Mouse (Mus musculus) forebrain, embryonic 11.5 days (tissue): ENCODE data around the gene Snrnp70. TPM values are rescaled to one million over a fixed set of nuclear protein-coding genes. Genes with fewer than 3 reads are reported as not detected.
"Not testable (repeated sequence)": the region's sequence is repeated elsewhere in the genome, so short reads cannot be mapped to it uniquely, and the experiment has no call there.

Experiments
- ATAC-seq: fragments of 200-750 bp; cut with Nextera tagmentation; replicated peaks from 2 replicates; pipeline ENCODE4 v1.8.0; 2017; ENCODE audit warnings: moderate TSS enrichment; ENCODE audit not compliant: low FRiP score
- DNase-seq: peaks from one replicate; pipeline ENCODE4 v3.0.0-alpha.2; 2017; ENCODE audit warnings: low spot score
- H3K27ac ChIP-seq: fragments of 300-500 bp; sonication (generic); 2 replicates; pipeline ENCODE4 v1.5.1; 2014; ENCODE audit warnings: low read depth, low read length
- H3K27me3 ChIP-seq: fragments of 300-500 bp; sonication (generic); 2 replicates; pipeline ENCODE4 v1.6.1; 2014; ENCODE audit warnings: mild to moderate bottlenecking, low read length, mixed read lengths; ENCODE audit not compliant: control insufficient read depth, insufficient read depth
- H3K36me3 ChIP-seq: fragments of 300-500 bp; sonication (generic); 2 replicates; pipeline ENCODE4 v1.6.1; 2014; ENCODE audit warnings: mild to moderate bottlenecking, low read length, moderate library complexity, mixed read lengths; ENCODE audit not compliant: control insufficient read depth, insufficient read depth
- H3K4me1 ChIP-seq: fragments of 300-500 bp; sonication (generic); replicated peaks from 2 replicates; pipeline ENCODE4 v1.6.1; 2014; ENCODE audit warnings: low read length, mixed read lengths; ENCODE audit not compliant: control insufficient read depth, insufficient read depth
- H3K4me2 ChIP-seq: fragments of 300-500 bp; sonication (generic); 2 replicates; pipeline ENCODE4 v1.6.1; 2014; ENCODE audit warnings: low read depth, mild to moderate bottlenecking, low read length, moderate library complexity, mixed read lengths; ENCODE audit not compliant: severe bottlenecking
- H3K4me3 ChIP-seq: fragments of 300-500 bp; sonication (generic); 2 replicates; pipeline ENCODE4 v1.5.1; 2014; ENCODE audit warnings: low read depth, low read length
- H3K9ac ChIP-seq: fragments of 300-500 bp; sonication (generic); 2 replicates; pipeline ENCODE4 v1.6.1; 2014; ENCODE audit warnings: low read length
- H3K9me3 ChIP-seq: fragments of 300-500 bp; sonication (generic); 2 replicates; pipeline ENCODE4 v1.6.1; 2016; ENCODE audit warnings: low read length, mixed read lengths; ENCODE audit not compliant: control insufficient read depth
- WGBS: fragments of 180-500 bp; shearing (Covaris S2); extraction: QIAGEN DNeasy Blood & Tissue Kit; methylation state at CpG from one replicate; pipeline ENCODE4 v1.1.7; 2014; 5-methylcytosine and 5-hydroxymethylcytosine counted together
- polyA plus RNA-seq: library from polyadenylated mRNA; unstranded; fragments of >200 nt; fragmentation: Nextera tagmentation; extraction: Ambion mirVana; gene quantifications from 2 replicates; pipeline ENCODE4 v1.2.1, GENCODE M21; 2014

Gene Snrnp70
- polyA plus RNA-seq, 1 experiment from 2014 or later = 79.8 TPM

- Histone ChIP-seq H3K36me3 (no peaks in the 10 kb centered on the region), H3K4me2 (peak overlapping the region; percentile 34), H3K27me3 (peaks cover 56% of the 10 kb centered on the region), H3K9me3 (no peaks in the 10 kb centered on the region), H3K4me3 (peak overlapping the region; percentile 18), H3K4me1 (peaks cover 2% of the 10 kb centered on the region; the same call in 1 of the 2 replicates), H3K9ac (no peak overlapping the region; the same call in 1 of the 2 replicates), H3K27ac (no peak overlapping the region)
- DNase-seq = peak; percentile 61
- ATAC-seq = no peak
- 2% methylated on average over 108 of the region's 114 CpGs for WGBS
Observed at GRCm38 (mm10) chr7:45406157-45407156, 10.9 kb upstream of the Snrnp70 start.

GRCm38 (mm10) chr7:45405091-45406075, 9.8 kb upstream of the Snrnp70 start, which contains the start of gene Kcna7:
Kcna7 (plus strand) TSS chr7:45405653.
- Histone ChIP-seq H3K4me1 (peaks cover 2% of the 10 kb centered on the region; the same call in 1 of the 2 replicates), H3K4me2 (peak within 1 kb of the TSS; percentile 34; the same call in 1 of the 2 replicates), H3K27ac (no peak within 1 kb of the TSS), H3K27me3 (peaks cover 49% of the 10 kb centered on the region), H3K9ac (no peak within 1 kb of the TSS; the same call in 1 of the 2 replicates), H3K4me3 (peak within 1 kb of the TSS; percentile 18), H3K36me3 (no peaks in the 10 kb centered on the region), H3K9me3 (no peaks in the 10 kb centered on the region)
- WGBS = 13% methylated on average over 28 of the region's 28 CpGs
- DNase-seq (peak; percentile 67), ATAC-seq (no peak; the same call in 1 of the 2 replicates)

GRCm38 (mm10) chr7:45403532-45404261, 8.2 kb upstream of the Snrnp70 start:
- Histone ChIP-seq H3K4me3 (no peak overlapping the region), H3K9me3 (no peaks in the 10 kb centered on the region), H3K36me3 (no peaks in the 10 kb centered on the region), H3K27ac (no peak overlapping the region), H3K4me1 (peaks cover 2% of the 10 kb centered on the region; the same call in 1 of the 2 replicates), H3K4me2 (no peak overlapping the region), H3K9ac (no peak overlapping the region), H3K27me3 (peaks cover 37% of the 10 kb centered on the region)
- 50% methylated on average over 6 of the region's 6 CpGs for WGBS
- ATAC-seq (no peak), DNase-seq (peak; percentile 83)

- Histone ChIP-seq H3K4me1 (peaks cover 2% of the 10 kb centered on the region; the same call in 1 of the 2 replicates), H3K4me2 (no peak overlapping the region), H3K27me3 (peaks cover 16% of the 10 kb centered on the region), H3K27ac (no peak overlapping the region), H3K4me3 (no peak overlapping the region), H3K36me3 (no peaks in the 10 kb centered on the region), H3K9me3 (no peaks in the 10 kb centered on the region), H3K9ac (no peak overlapping the region)
- ATAC-seq (no peak), DNase-seq (no peak)
- 78% methylated on average over 10 of the region's 10 CpGs for WGBS
Observed at GRCm38 (mm10) chr7:45401521-45402085, 6.1 kb upstream of the Snrnp70 start.

- DNase-seq (no peak), ATAC-seq (no peak)
- Histone ChIP-seq H3K27me3 (no peaks in the 10 kb centered on the region), H3K9me3 (no peaks in the 10 kb centered on the region), H3K4me1 (peaks cover 16% of the 10 kb centered on the region; the same call in 1 of the 2 replicates), H3K27ac (no peak overlapping the region), H3K9ac (no peak overlapping the region), H3K4me3 (no peak overlapping the region), H3K36me3 (peaks cover 5% of the 10 kb centered on the region), H3K4me2 (no peak overlapping the region)
- WGBS = 72% methylated on average over 2 of the region's 2 CpGs
Observed at GRCm38 (mm10) chr7:45396787-45397186, 1.2 kb upstream of the Snrnp70 start.

- not testable (repeated sequence) for H3K9me3 ChIP-seq, DNase-seq, H3K9ac ChIP-seq, H3K27me3 ChIP-seq, H3K27ac ChIP-seq, H3K36me3 ChIP-seq
- peaks cover 16% of the 10 kb centered on the region; the same call in 1 of the 2 replicates for H3K4me1 ChIP-seq
- ATAC-seq = peak; percentile 23; the same call in 1 of the 2 replicates
- 12% methylated on average over 3 of the region's 3 CpGs for WGBS
- peak overlapping the region; percentile 88 for H3K4me3 ChIP-seq
- peak overlapping the region; percentile 58 for H3K4me2 ChIP-seq
Observed at GRCm38 (mm10) chr7:45396337-45396775, 814 bp upstream of the Snrnp70 start.

GRCm38 (mm10) chr7:45395129-45395541, 407 bp downstream of the Snrnp70 start:
- peak overlapping the region; percentile 89 for H3K9ac ChIP-seq
- H3K36me3 ChIP-seq = peaks cover 18% of the 10 kb centered on the region
- ATAC-seq = peak; percentile 77
- peak overlapping the region; percentile 88 for H3K4me3 ChIP-seq
- H3K27me3 ChIP-seq = no peaks in the 10 kb centered on the region
- peaks cover 16% of the 10 kb centered on the region; the same call in 1 of the 2 replicates for H3K4me1 ChIP-seq
- no peak for DNase-seq
- H3K9me3 ChIP-seq = no peaks in the 10 kb centered on the region
- H3K27ac ChIP-seq = peak overlapping the region; percentile 99
- H3K4me2 ChIP-seq = peak overlapping the region; percentile 99
- under 1% methylated on average over 18 of the region's 20 CpGs for WGBS
